Mouse (Mus musculus) heart, embryonic 13.5 days (tissue): ENCODE measurements around the gene Syt9. TPM values are rescaled to one million over a fixed set of nuclear protein-coding genes. Genes with fewer than 3 reads are reported as not detected.

Experiments
- ATAC-seq: fragments of 200-750 bp; cut with Nextera tagmentation; 2 replicates; pipeline ENCODE4 v1.8.0; 2017; ENCODE audit warnings: moderate TSS enrichment; ENCODE audit not compliant: insufficient number of reproducible peaks, low FRiP score, low TSS enrichment; ENCODE audit errors: extremely low read depth
- H3K27ac ChIP-seq: fragments of 300-500 bp; sonication (generic); replicated peaks from 2 replicates; pipeline ENCODE4 v1.5.1; 2015; ENCODE audit warnings: moderate library complexity, mild to moderate bottlenecking, inconsistent platforms
- H3K27me3 ChIP-seq: fragments of 300-500 bp; sonication (generic); replicated peaks from 2 replicates; pipeline ENCODE4 v1.6.1; 2015; ENCODE audit warnings: mild to moderate bottlenecking, inconsistent platforms
- H3K36me3 ChIP-seq: fragments of 300-500 bp; sonication (generic); 2 replicates; pipeline ENCODE4 v1.6.1; 2015; ENCODE audit warnings: mild to moderate bottlenecking, inconsistent platforms
- H3K4me1 ChIP-seq: fragments of 300-500 bp; sonication (generic); 2 replicates; pipeline ENCODE4 v1.6.1; 2015; ENCODE audit warnings: inconsistent platforms
- H3K4me2 ChIP-seq: fragments of 300-500 bp; sonication (generic); 2 replicates; pipeline ENCODE4 v1.6.1; 2015; ENCODE audit warnings: inconsistent platforms, mild to moderate bottlenecking, moderate library complexity
- H3K4me3 ChIP-seq: fragments of 300-500 bp; sonication (generic); 2 replicates; pipeline ENCODE4 v1.5.1; 2015; ENCODE audit warnings: moderate library complexity, mild to moderate bottlenecking, inconsistent platforms
- H3K9ac ChIP-seq: fragments of 300-500 bp; sonication (generic); 2 replicates; pipeline ENCODE4 v1.6.1; 2015; ENCODE audit warnings: inconsistent platforms, mild to moderate bottlenecking, moderate library complexity
- H3K9me3 ChIP-seq: fragments of 300-500 bp; sonication (generic); 2 replicates; pipeline ENCODE4 v1.6.1; 2016; ENCODE audit warnings: inconsistent platforms
- WGBS: fragments of 180-500 bp; shearing (Covaris S2); methylation state at CpG from one replicate; pipeline ENCODE4 v1.1.7; 2015; ENCODE audit warnings: mixed read lengths; 5-methylcytosine and 5-hydroxymethylcytosine counted together
- polyA plus RNA-seq: library from polyadenylated mRNA; unstranded; fragments of >200 nt; fragmentation: Nextera tagmentation; extraction: Ambion mirVana; gene quantifications from 2 replicates; pipeline ENCODE4 v1.2.1, GENCODE M21; 2015

Gene Syt9
- polyA plus RNA-seq, 1 experiment from 2014 or later = 0.39 TPM

DNA sequence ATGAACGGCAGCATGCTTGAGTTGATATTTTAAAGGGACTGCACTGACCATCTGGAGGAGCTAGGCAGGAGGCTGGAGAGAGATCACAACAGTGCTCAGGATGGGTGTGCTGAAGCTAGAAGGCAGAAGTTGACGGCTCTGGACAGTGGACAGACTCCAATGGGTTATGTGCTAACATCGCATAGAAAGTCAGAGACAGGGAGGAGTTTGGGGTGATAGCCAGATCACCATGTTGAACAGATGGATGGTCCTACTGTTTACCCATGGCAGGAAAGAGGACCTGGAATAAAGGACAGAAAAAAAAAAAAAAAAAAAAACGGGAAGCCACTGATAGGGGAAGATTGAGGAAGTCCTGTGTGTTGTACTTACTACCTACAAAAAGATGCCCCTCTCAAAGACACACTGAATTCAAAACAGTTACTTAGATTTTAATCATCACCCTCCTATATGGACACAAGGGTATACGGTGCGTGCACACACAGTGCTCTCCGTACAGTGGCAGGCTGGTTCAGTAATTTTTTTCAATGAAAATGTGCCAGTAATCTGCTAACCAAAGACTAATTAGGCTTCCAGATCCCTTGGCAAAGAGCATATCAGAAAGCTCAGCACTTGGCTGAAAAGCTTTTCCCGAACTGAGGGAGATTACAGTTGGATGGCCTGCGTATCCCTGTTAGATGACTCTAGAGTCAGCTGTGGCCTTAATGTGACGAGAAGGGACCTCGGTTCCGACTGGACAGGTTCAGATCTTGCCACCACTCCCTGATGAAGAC, 148.9 kb downstream of the Syt9 start:
- H3K4me1 ChIP-seq = peaks cover 7% of the 10 kb centered on the region
- 73% methylated on average over 11 of the region's 12 CpGs for WGBS
- H3K4me2 ChIP-seq = no peak overlapping the region
- no peaks in the 10 kb centered on the region for H3K36me3 ChIP-seq
- no peak for ATAC-seq
- no peak overlapping the region for H3K9ac ChIP-seq
- H3K9me3 ChIP-seq = no peaks in the 10 kb centered on the region
- H3K4me3 ChIP-seq = no peak overlapping the region
- H3K27ac ChIP-seq = no peak overlapping the region
- no peaks in the 10 kb centered on the region for H3K27me3 ChIP-seq

DNA sequence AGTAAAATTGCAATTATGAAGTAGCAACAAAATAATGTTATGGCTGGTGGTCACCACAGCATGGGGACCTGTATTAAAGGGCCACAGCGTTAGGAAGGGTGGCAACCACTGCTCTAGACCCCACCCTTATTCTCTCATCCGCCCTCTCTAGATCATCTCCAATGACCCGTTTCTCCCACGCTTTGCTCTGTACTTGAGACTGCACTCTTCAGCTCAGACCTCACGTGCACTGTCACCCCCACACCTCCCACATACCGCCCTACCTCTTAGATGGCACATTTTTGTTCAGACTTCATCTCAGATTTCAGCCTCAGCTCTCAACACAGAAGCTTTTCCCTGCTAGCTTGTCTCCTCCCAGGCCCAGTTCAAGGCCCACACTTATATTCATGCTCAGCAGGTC, 150.9 kb downstream of the Syt9 start:
- H3K9ac ChIP-seq = no peak overlapping the region
- WGBS = 75% methylated on average over 6 of the region's 6 CpGs
- no peak overlapping the region for H3K4me3 ChIP-seq
- H3K4me2 ChIP-seq = no peak overlapping the region
- H3K9me3 ChIP-seq = no peaks in the 10 kb centered on the region
- no peak for ATAC-seq
- H3K27me3 ChIP-seq = no peaks in the 10 kb centered on the region
- no peak overlapping the region for H3K27ac ChIP-seq
- H3K36me3 ChIP-seq = no peaks in the 10 kb centered on the region
- H3K4me1 ChIP-seq = peaks cover 7% of the 10 kb centered on the region

- Histone ChIP-seq H3K36me3 (no peaks in the 10 kb centered on the region), H3K27me3 (no peaks in the 10 kb centered on the region), H3K4me1 (no peaks in the 10 kb centered on the region), H3K27ac (no peak overlapping the region), H3K4me3 (no peak overlapping the region), H3K9me3 (no peaks in the 10 kb centered on the region), H3K4me2 (no peak overlapping the region), H3K9ac (no peak overlapping the region)
- 15% methylated on average over 1 of the region's 1 CpGs for WGBS
- ATAC-seq = no peak
These were observed 155.8 kb downstream of the Syt9 start for GRCm38 (mm10) chr7:107526299-107526698.

DNA sequence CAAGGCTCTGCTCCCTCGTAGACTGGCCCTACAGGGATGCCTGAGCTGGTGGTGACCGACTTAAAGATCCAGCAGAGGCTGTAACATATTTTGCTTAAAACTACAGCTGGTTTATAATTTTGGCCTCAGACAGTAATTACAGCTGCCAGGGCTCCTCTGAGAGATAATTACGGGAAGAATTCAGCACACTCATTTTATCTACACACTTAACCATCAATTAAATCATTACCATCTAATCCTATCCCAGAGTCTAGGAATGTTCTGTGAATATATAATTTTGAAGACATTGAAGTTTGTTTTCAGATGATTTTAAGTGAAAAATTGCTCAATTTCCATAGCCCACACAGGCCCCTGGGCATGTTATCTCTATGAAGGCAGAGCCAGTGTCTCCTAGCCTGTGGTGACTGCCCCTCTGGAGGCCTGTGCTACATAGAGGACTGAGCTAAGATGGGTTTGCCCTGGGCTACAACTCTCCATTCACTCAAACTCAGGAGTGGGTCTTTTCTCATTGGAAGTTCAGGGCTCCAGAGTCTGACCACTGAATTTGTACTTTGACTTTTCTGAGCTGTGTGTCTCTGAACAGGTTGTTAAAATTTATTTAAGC, 157.7 kb downstream of the Syt9 start:
- Histone ChIP-seq H3K27ac (no peak overlapping the region), H3K4me2 (no peak overlapping the region), H3K9me3 (no peaks in the 10 kb centered on the region), H3K4me3 (no peak overlapping the region), H3K9ac (no peak overlapping the region), H3K36me3 (no peaks in the 10 kb centered on the region), H3K27me3 (no peaks in the 10 kb centered on the region), H3K4me1 (no peaks in the 10 kb centered on the region)
- WGBS = 67% methylated on average over 3 of the region's 3 CpGs
- ATAC-seq = no peak

DNA sequence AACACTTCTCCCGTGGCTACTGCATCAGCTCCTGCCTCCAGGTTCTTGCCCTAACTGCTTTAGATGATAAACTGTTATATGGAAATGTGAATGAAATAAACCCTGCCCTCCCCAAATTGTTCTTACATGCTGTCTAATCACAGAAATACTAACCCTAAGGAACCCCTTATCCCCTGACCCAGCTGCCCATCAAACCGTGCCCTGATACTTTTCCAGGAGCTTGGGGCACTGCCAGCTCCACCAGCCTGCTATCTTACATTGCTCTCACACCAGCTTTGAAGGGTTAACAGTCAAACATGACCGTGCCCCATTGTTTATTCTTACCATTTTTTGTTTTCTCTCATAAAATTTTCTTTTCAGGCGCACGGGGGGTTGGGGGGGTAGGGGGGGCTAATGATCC, 158.8 kb downstream of the Syt9 start:
- Histone ChIP-seq H3K27ac (no peak overlapping the region), H3K36me3 (no peaks in the 10 kb centered on the region), H3K4me2 (no peak overlapping the region), H3K9me3 (no peaks in the 10 kb centered on the region), H3K4me1 (no peaks in the 10 kb centered on the region), H3K9ac (no peak overlapping the region), H3K27me3 (no peaks in the 10 kb centered on the region), H3K4me3 (no peak overlapping the region)
- WGBS = 65% methylated on average over 5 of the region's 5 CpGs
- no peak for ATAC-seq

DNA sequence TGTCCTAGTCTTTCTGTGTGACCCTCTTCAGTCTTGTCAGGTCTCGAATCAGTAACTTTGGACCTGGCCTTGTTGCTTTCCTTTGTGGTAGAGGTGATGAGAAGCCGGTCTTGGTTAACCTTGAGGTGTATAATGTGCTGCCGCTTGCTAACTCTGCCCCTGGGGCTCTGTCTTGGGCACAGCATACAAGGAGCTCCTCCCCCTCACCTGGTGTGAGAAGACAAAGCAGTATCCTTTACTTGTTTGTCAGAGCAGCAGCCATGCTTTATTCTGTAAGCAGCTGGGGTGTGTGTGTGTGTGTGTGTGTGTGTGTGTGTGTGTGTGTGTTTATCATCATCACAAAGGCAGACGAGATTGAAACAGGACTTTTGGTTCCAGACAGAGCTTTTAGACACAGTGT, 164.8 kb downstream of the Syt9 start:
- WGBS = 70% methylated on average over 4 of the region's 4 CpGs
- Histone ChIP-seq H3K4me1 (no peaks in the 10 kb centered on the region), H3K27me3 (no peaks in the 10 kb centered on the region), H3K9me3 (0 out of 2 replicates have a peak, but pooled peaks cover 7% of the 10 kb centered on the region), H3K4me3 (no peak overlapping the region), H3K9ac (no peak overlapping the region), H3K4me2 (no peak overlapping the region), H3K27ac (no peak overlapping the region), H3K36me3 (no peaks in the 10 kb centered on the region)
- ATAC-seq = no peak

DNA sequence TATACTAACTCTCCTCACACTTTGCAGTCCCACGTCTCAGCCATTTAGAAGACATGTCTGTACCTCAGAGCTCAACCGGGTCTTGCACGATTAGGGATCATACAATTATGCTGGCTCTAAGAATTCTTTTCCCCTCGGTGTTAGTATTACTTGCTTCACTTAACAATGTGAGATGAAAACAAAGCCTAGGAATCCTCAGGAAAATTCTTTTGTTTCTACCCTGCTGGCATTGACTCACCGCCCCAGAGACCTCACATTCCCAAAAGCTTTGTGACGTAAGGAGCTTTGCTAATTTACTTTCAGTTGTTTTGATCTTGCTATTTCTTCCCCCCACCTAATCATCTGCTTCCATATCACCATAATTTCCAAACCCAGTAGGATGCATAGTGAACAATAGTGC, 166.0 kb downstream of the Syt9 start:
- Histone ChIP-seq H3K9ac (no peak overlapping the region), H3K4me1 (no peaks in the 10 kb centered on the region), H3K9me3 (0 out of 2 replicates have a peak, but pooled peaks cover 7% of the 10 kb centered on the region), H3K27ac (no peak overlapping the region), H3K4me3 (no peak overlapping the region), H3K27me3 (no peaks in the 10 kb centered on the region), H3K4me2 (no peak overlapping the region), H3K36me3 (no peaks in the 10 kb centered on the region)
- 66% methylated on average over 6 of the region's 6 CpGs for WGBS
- ATAC-seq = no peak

DNA sequence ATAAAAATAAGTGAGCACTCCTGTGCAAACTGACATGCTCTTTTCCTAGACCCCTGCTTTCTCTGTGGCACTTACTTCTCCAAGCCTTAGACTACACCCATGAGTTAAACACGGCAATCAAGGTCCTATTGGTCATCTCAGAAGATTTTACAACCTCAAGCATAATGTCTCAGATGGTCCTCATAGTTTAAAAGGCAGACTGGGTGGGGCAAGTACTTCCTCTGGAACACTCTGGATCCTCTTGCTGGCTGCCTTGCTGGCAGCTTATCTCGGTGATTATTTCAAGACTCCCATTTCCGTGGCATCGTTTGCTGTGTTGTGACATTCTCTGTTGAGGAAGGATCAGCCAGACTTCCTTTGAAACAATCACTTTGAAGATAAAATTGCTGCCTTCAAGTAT, 169.5 kb downstream of the Syt9 start:
- H3K27ac ChIP-seq = no peak overlapping the region
- no peaks in the 10 kb centered on the region for H3K36me3 ChIP-seq
- 20% methylated on average over 4 of the region's 4 CpGs for WGBS
- H3K9me3 ChIP-seq = 0 out of 2 replicates have a peak, but pooled peaks cover 3% of the 10 kb centered on the region
- ATAC-seq = no peak
- no peaks in the 10 kb centered on the region for H3K4me1 ChIP-seq
- H3K9ac ChIP-seq = no peak overlapping the region
- no peak overlapping the region for H3K4me2 ChIP-seq
- H3K4me3 ChIP-seq = no peak overlapping the region
- no peaks in the 10 kb centered on the region for H3K27me3 ChIP-seq

DNA sequence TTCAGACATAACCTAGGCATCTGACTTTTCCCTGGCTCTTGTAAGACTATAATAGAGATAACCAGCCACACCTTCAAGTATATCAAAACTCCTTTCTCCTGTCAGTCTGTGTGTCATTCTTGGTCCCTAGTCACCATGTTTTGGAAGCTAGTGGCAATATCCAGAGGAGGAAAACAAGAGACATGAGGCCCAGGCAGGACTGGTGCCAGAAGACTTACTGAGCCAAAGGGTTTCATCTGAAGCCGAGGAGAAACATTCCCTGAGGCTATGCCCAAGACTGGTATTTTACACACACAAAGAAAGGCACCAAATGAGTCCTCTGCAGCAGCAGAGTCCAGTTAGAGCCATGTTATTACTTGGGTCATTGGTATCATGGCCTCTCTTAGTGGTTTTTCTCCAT, 174.5 kb downstream of the Syt9 start:
- Histone ChIP-seq H3K36me3 (no peaks in the 10 kb centered on the region), H3K9me3 (no peaks in the 10 kb centered on the region), H3K9ac (no peak overlapping the region), H3K27me3 (no peaks in the 10 kb centered on the region), H3K4me1 (no peaks in the 10 kb centered on the region), H3K4me2 (no peak overlapping the region), H3K27ac (no peak overlapping the region), H3K4me3 (no peak overlapping the region)
- WGBS = 42% methylated on average over 1 of the region's 1 CpGs
- no peak for ATAC-seq

DNA sequence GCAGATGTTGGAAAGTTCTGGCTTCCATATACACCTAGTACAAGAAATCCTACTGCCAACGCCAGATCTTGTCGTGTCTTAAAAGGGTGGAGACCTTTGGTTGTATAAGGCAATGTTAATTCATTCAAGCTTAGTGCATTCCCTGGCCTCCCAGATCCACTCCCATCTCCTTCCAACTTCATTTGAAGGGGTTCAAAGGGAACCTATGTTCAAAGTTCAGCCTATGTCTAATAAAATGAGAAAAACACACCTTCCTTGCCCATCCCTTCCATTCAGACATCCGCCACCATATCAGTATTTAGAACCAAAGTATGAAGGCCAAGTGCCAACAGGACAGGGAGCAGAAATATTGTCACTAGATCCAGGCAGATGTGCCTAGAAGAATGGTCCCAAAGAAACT, 177.3 kb downstream of the Syt9 start:
- Histone ChIP-seq H3K27me3 (no peaks in the 10 kb centered on the region), H3K27ac (no peak overlapping the region), H3K9ac (no peak overlapping the region), H3K4me1 (no peaks in the 10 kb centered on the region), H3K4me2 (no peak overlapping the region), H3K9me3 (no peaks in the 10 kb centered on the region), H3K36me3 (no peaks in the 10 kb centered on the region), H3K4me3 (no peak overlapping the region)
- ATAC-seq = no peak
- 88% methylated on average over 3 of the region's 3 CpGs for WGBS

DNA sequence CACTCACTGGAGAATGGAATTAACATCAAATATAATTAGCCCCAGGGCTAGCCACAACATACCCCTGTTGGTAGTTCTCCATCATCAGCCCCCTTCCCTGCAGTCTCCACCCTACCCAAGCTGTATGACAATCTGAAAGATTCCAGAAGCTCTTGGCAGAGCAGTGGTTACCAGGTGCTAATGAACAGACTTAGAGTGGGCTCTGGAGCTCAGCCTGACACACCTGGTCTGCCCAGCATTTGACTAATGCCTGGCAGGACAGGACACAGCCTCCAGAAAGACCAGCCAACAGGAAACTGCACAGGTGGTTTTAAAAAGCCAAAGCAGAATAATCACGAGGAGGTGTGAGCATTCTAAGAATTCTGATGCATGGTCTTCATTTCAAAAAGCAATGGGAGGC, 182.9 kb downstream of the Syt9 start:
- no peaks in the 10 kb centered on the region for H3K9me3 ChIP-seq
- no peaks in the 10 kb centered on the region for H3K36me3 ChIP-seq
- no peak for ATAC-seq
- H3K4me3 ChIP-seq = no peak overlapping the region
- no peak overlapping the region for H3K4me2 ChIP-seq
- no peak overlapping the region for H3K9ac ChIP-seq
- WGBS = 58% methylated on average over 1 of the region's 1 CpGs
- no peaks in the 10 kb centered on the region for H3K4me1 ChIP-seq
- no peaks in the 10 kb centered on the region for H3K27me3 ChIP-seq
- no peak overlapping the region for H3K27ac ChIP-seq

DNA sequence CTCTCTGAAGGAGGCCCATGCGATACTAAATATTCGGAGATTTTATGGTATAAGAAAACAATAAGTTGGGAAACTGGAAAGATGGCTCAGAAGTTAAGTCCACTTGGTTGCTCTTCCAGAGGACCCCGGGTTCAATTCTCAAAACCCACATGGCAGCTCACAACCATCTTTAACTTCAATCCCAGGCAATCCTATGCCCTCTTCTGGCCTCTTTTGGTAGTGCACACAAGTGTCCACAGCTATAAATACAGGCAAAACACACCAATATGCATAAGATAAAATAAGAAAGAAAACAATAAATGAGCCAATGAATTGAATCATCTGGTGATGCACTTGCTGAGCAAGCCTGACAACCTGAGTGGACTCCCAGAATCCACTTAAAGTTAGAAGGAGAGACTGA, 185.4 kb downstream of the Syt9 start:
- Histone ChIP-seq H3K4me3 (no peak overlapping the region), H3K27ac (no peak overlapping the region), H3K9ac (no peak overlapping the region), H3K4me1 (no peaks in the 10 kb centered on the region), H3K4me2 (no peak overlapping the region), H3K27me3 (no peaks in the 10 kb centered on the region), H3K36me3 (no peaks in the 10 kb centered on the region), H3K9me3 (no peaks in the 10 kb centered on the region)
- WGBS = 83% methylated on average over 3 of the region's 3 CpGs
- no peak for ATAC-seq
